Mouse (Mus musculus): ENCODE measurements around the gene Exosc6. TPM values are rescaled to one million over a fixed set of nuclear protein-coding genes. Genes with fewer than 3 reads are reported as not detected.
"Not testable (repeated sequence)": the region's sequence is repeated elsewhere in the genome, so short reads cannot be mapped to it uniquely, and the experiment has no call there.

The Exosc6 gene
- total RNA-seq (2021), result not detected

DNA sequence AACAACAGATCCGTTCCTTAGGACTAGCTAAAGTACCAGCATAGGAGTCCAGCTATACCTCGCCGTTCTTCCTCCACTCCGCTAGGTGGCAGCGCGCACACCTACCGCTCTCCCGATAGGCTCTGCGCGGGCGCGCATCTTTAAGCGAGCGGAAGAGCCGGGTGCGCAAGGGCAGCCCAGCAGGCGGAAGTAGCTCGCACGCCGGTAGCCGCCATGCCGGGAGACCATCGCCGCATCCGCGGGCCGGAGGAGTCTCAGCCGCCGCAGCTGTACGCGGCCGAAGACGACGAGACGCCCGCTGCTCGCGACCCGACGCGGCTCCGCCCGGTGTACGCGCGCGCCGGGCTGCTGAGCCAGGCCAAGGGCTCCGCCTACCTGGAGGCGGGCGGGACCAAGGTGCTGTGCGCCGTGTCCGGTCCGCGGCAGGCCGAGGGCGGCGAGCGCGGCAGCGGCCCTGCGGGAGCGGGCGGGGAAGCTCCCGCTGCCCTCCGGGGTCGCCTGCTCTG lies at the start of gene Exosc6:
Gene Exosc6, plus strand, starts transcription at position 182 of the 506 bp plus-strand sequence.
- intact Hi-C loops (cut with DNase I), result loop anchor here (5.0 kb wide), 1 partner anchor 36 kb away; the partner anchor contains the start of genes Clec18a and Pdpr
- peak; percentile 93 for DNase-seq

DNA sequence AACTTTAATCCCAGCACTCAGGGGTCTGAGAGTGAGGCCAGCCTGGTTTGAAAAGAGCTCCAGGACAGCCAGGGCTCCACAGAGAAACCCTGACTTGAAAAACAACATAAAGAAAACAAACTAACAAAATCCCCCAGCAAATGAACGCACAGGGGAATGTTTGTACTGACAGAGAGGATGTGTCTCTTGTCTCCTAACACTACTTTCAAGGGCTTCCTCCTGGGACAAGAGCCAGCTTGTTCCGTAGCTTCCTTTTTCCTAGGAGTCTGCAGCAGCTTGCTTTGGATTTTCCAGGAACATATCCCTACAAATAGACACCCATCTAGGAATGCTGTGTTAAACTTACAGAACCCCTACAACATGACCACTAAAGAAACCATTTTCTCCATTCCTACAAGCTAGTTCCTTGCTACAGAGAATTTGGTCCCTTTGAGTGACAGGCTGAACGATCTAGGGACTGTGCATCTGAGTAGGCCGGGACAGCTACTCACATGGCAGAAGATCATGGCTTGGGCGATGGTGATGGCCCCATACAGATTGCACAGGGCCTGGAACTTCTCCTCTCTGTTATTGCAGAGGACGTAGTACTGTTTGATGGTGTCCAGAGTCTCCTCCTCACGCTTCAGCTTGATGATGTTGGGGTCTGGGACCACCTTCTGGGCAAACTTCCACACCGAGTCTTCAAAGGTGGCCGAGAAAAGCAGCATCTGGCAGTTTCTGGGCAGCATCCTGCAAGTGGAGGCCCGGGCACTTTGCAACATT lies 45.7 kb upstream of the Exosc6 start:
- intact Hi-C loops (cut with DNase I); DNase-seq: not testable (repeated sequence)

- DNase-seq; intact Hi-C loops (cut with DNase I): not testable (repeated sequence)
Measured at GRCm38 (mm10) chr8:111026609-111027008, 29.5 kb upstream of the Exosc6 start.

- DNase-seq, result peak; percentile 87
- intact Hi-C loops (cut with DNase I), result no loop called here
Measured at GRCm38 (mm10) chr8:111027391-111027937, 28.7 kb upstream of the Exosc6 start.

- no peak for DNase-seq
- intact Hi-C loops (cut with DNase I), result no loop called here
Measured at GRCm38 (mm10) chr8:111029589-111029988, 26.6 kb upstream of the Exosc6 start.

DNA sequence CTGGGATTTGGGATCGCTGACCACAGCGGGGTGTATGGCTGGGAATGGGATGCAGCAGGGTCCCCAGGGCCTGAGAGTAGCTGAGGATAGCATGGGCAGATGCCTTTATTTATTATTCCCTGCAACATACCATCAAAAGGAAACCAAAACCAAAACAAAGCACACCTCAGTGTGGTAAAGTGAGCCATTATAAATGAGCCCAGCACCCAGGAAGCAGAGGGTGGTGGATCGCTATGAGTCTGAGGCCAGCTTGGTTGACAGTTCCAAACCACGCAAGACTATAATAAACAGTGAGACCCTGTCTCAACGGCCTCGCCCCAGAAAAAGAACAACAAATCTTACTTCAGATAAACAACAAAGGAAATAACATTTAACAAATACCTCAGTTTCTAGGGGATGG lies 26.1 kb upstream of the Exosc6 start:
- DNase-seq, result no peak
- intact Hi-C loops (cut with DNase I), result no loop called here

- no peak for DNase-seq
- intact Hi-C loops (cut with DNase I), result no loop called here
Measured at GRCm38 (mm10) chr8:111031572-111031971, 24.6 kb upstream of the Exosc6 start, which contains the start of gene Ddx19b. Gene Ddx19b, minus strand, starts transcription at chr8:111031751.

DNA sequence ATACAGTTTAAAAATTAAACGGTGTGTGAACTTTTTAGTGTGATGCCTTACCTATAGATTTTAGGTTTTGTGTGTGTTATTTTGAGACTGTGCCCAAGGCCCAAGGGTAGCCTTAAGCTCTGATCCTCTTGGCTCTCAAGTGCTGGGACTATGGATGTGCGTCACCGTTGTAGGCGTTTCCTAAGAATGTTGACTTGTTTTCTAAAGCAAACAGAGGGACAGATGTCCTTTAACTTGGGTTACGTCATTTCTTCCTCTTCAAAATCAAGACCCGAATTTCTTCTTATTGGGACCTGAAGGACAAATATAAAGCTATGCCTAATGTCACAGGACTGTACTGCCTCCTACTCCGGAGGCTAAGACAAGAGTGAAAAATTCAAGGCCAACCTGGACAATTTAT lies 23.2 kb upstream of the Exosc6 start, which contains the start of gene Aars:
Gene Aars, plus strand, starts transcription at position 229 of the 400 bp plus-strand sequence.
- DNase-seq, result no peak
- intact Hi-C loops (cut with DNase I), result no loop called here

DNA sequence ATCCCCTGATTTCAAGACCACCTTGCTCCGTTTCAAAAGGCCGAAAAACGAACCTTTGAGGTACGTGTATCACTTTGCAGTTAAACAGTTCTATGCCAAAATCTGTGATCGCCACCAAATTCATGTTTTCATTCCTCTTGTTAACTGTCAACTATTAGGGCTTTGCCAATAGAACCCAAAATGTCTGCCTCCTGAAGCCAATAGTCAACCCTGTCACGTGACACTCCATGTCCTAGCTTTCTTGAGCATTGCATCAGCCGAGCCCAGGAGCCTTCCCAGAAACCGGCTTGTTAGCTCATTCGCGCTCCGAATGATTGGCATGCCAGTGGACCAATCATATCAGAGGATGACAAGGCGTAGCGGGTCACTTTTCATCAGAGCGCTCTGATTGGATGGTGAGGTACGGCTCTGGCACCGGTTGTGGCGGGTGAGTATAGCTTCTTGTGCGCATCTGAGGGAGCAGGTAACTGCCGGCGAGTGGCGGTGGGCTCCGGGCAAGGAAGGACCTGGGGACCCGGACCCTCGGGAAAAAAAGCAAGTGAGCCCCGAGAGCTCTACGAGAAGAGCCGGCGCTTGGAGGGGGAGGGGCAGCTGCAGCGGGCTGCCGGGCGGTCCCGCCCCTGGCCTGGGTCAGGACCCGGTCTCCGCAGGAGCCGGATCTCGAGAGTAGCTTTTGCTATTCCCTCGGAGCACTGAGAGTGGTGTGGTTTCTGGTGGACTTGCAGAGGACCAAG lies 22.5 kb upstream of the Exosc6 start:
- peak; percentile 99 for DNase-seq
- intact Hi-C loops (cut with DNase I), result no loop called here

DNA sequence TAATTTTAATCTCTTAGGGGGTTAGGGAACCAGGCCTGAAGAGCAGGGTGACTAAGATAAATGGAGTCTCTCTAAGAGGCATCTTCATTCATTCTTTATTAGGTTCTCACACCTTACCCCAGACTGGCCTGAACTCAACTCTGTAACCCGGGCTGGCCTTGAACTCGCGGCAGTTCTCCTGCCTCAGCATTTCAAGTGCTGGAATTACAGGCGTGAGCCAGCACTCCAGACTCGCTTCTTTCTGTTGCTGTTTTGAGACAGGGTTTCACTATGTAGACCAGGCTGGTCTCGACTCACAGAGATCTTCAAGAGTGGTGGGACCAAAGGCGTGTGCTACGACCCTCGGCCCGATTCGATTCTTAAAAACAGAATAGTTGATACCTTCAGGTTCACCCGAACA lies 21.9 kb upstream of the Exosc6 start:
- peak; percentile 19 for DNase-seq
- intact Hi-C loops (cut with DNase I), result no loop called here

- intact Hi-C loops (cut with DNase I), result no loop called here
- no peak for DNase-seq
Measured at GRCm38 (mm10) chr8:111036591-111036990, 19.5 kb upstream of the Exosc6 start.

DNA sequence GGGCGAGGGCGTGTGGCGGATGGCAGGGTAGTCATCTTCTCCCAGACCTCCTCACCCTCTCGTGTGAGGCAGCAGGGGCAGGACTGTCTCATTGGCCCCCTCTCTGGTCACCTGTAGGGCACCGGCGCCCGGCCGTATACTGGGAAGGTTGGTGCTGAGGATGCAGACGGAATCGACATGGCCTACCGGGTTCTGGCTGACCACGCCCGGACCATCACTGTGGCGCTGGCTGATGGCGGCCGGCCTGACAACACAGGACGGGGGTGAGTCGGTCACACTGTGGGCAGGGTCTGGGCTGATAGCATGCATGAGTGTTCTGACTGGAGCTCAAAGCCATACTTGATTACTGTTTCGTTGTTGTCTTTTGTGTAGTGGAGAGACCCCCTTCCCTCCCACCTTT lies 13.6 kb upstream of the Exosc6 start:
- intact Hi-C loops (cut with DNase I), result loop anchor here (5.0 kb wide), 1 partner anchor 145 kb away; no protein-coding TSS in a partner anchor
- DNase-seq, result no peak

DNA sequence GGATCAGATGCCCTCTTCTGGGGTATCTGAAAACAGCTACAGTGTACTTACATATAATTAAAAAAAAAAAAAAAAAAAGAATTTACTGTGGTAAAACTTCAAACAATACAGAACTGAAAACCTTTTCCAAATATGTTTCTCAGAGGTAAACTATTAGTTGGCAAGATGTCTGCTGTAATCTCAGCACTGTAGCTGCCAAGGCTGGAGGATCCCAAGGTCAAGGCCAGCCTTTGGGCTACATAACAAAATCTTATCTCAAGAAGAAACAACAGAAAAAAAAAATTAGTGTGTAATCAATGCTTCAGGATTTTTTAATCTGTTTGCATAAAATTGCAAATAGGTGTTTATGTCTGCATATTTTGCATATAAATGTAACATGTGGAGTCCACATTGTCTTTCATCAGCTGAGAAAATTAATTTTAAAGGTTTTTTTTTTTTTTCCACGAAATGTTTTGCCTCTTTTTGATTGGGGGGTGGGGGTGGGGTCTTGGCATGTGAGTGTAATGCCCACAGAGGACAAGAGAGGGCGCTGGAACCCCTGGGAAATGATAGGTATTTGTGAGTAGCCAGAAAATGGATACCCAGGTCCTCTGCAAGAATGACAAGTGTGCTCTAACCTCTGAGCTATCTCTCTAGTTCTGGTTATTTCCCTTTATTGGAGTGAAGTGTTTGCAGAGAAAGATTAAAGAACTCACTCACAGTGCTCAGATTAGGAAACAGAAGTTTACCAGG lies 12.0 kb upstream of the Exosc6 start:
- no peak for DNase-seq
- intact Hi-C loops (cut with DNase I), result loop anchor here (5.0 kb wide), 1 partner anchor 143 kb away; no protein-coding TSS in a partner anchor

DNA sequence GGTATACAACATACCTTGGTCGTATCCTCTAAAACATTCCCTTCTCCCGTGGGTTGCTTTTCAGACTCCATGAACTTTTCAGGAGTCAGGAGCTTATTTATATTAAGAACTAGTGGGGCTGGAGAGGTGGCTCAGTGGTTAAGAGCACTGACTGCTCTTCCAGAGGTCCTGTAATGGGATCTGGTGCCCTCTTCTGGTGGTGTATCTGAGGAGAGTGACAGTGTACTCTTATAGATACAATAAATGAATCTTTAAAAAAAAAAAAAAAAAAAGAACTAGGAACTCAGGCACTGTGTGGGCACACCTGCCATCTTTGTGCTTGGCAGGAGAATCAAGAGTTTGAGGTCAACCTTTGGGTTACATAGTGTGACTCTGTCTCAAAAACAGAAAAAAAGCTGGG lies 7.4 kb upstream of the Exosc6 start:
- DNase-seq, result no peak
- intact Hi-C loops (cut with DNase I), result no loop called here

GRCm38 (mm10) chr8:111049106-111049505 lies 7.0 kb upstream of the Exosc6 start:
- DNase-seq, result no peak
- intact Hi-C loops (cut with DNase I), result no loop called here

GRCm38 (mm10) chr8:111053827-111054518 lies 2.2 kb upstream of the Exosc6 start:
- intact Hi-C loops (cut with DNase I), result no loop called here
- DNase-seq, result peak; percentile 28

GRCm38 (mm10) chr8:111055031-111055634 lies 1.0 kb upstream of the Exosc6 start:
- DNase-seq, result no peak
- intact Hi-C loops (cut with DNase I), result loop anchor here (5.0 kb wide), 1 partner anchor 37 kb away; the partner anchor contains the start of genes Clec18a and Pdpr

GRCm38 (mm10) chr8:111055661-111056060 lies 478 bp upstream of the Exosc6 start:
- intact Hi-C loops (cut with DNase I), result loop anchor here (5.0 kb wide), 1 partner anchor 37 kb away; the partner anchor contains the start of genes Clec18a and Pdpr
- DNase-seq, result no peak

DNA sequence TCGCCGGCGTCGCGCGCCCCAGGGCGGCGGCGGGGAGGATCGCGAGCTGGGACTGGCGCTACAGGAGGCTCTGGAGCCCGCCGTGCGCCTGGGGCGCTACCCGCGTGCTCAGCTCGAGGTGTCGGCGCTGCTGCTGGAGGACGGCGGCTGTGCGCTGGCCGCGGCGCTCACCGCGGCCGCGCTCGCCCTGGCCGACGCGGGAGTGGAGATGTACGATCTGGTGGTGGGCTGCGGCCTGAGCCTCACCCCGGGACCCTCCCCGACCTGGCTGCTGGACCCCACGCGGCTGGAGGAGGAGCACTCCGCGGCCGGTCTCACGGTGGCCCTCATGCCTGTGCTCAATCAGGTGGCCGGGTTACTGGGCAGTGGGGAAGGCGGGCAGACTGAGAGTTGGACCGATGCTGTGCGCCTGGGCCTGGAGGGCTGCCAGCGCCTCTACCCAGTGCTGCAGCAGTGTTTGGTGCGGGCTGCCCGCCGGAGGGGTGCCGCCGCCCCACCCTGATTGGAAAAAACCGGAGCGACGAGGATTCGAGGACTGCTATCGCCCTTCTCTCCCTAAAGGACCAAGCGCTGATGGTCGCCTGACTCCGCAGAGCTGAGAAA lies 653 bp downstream of the Exosc6 start:
- intact Hi-C loops (cut with DNase I), result loop anchor here (5.0 kb wide), 1 partner anchor 36 kb away; the partner anchor contains the start of genes Clec18a and Pdpr

More for the DNA sequence above, 653 bp downstream of the Exosc6 start:
- peak; percentile 52 for DNase-seq

Data from left cerebral cortex, postnatal 4 days (tissue).